Mouse (Mus musculus) liver, adult 2 months (tissue): ENCODE measurements around the gene Ntm. TPM values are rescaled to one million over a fixed set of nuclear protein-coding genes. Genes with fewer than 3 reads are reported as not detected.

ENCODE experiments used
- DNase-seq: peaks from one replicate; pipeline ENCODE4 v3.0.0-alpha.2; 2011; ENCODE audit warnings: low read depth, low spot score; ENCODE audit errors: extremely low read depth
- H3K27ac ChIP-seq: fragments of 200-500 bp; replicated peaks from 2 replicates; pipeline ENCODE4 v1.5.1; 2012; ENCODE audit warnings: low read depth, mild to moderate bottlenecking, control low read depth, inconsistent platforms, low read length; ENCODE audit not compliant: insufficient read depth
- H3K27me3 ChIP-seq: fragments of 200-500 bp; 2 replicates; pipeline ENCODE4 v1.6.1; 2012; ENCODE audit warnings: mild to moderate bottlenecking, moderate library complexity, low read length, inconsistent platforms; ENCODE audit not compliant: control insufficient read depth, insufficient read depth
- H3K36me3 ChIP-seq: fragments of 200-500 bp; 2 replicates; pipeline ENCODE4 v1.6.1; 2012; ENCODE audit warnings: low read length, inconsistent platforms; ENCODE audit not compliant: control insufficient read depth, insufficient read depth
- H3K4me1 ChIP-seq: fragments of 200-500 bp; 2 replicates; pipeline ENCODE4 v1.6.1; 2011; ENCODE audit warnings: low read length; ENCODE audit not compliant: control insufficient read depth, insufficient read depth
- H3K4me3 ChIP-seq: fragments of 200-500 bp; 2 replicates; pipeline ENCODE4 v1.5.1; 2011; ENCODE audit warnings: low read depth, mild to moderate bottlenecking, control low read depth, low read length, moderate library complexity; ENCODE audit not compliant: insufficient read depth
- H3K79me2 ChIP-seq: fragments of 200-500 bp; 2 replicates; pipeline ENCODE4 v1.6.1; 2012; ENCODE audit warnings: inconsistent platforms, mild to moderate bottlenecking, low read length, moderate library complexity; ENCODE audit not compliant: control insufficient read depth, insufficient read depth
- H3K9ac ChIP-seq: fragments of 200-500 bp; 2 replicates; pipeline ENCODE4 v1.6.1; 2012; ENCODE audit warnings: low read depth, mild to moderate bottlenecking, control low read depth, inconsistent platforms, low read length
- CTCF ChIP-seq: fragments of 200-500 bp; IDR thresholded peaks from 2 replicates; pipeline ENCODE4 v1.5.1; 2011; ENCODE audit warnings: low read depth, low read length, control low read depth
- POLR2A ChIP-seq: fragments of 200-500 bp; IDR thresholded peaks from 2 replicates; pipeline ENCODE4 v1.6.1; 2011; ENCODE audit warnings: low read length, control low read depth; ENCODE audit not compliant: insufficient read depth; ENCODE audit errors: extremely low read depth
- WGBS: fragments of 180-500 bp; shearing (Covaris S2); methylation state at CpG from one replicate; pipeline ENCODE4 v1.1.7; 2018; 5-methylcytosine and 5-hydroxymethylcytosine counted together
- polyA plus RNA-seq: library from polyadenylated mRNA; depleted of rRNA; stranded (reverse); fragments of >200 nt; gene quantifications from 2 replicates; pipeline ENCODE4 v1.2.3, GENCODE M21; 2012
- total RNA-seq: library from RNA; depleted of rRNA; stranded (reverse); fragments of >200 nt; gene quantifications from 2 replicates; pipeline ENCODE4 v1.2.3, GENCODE M21; 2014

Ntm gene
- total and polyA plus RNA-seq, 2 experiments, result 2.1 to 3.2 TPM

- H3K27ac ChIP-seq, result no peak overlapping the region
- H3K79me2 ChIP-seq, result no peaks in the 10 kb centered on the region
- 50% methylated on average over 2 of the region's 2 CpGs for WGBS
- TF ChIP-seq CTCF, result no peak
- no peak for TF ChIP-seq POLR2A
- H3K36me3 ChIP-seq, result no peaks in the 10 kb centered on the region
- H3K9ac ChIP-seq, result no peak overlapping the region
- H3K4me3 ChIP-seq, result no peak overlapping the region; the same call in 1 of the 2 replicates
- H3K4me1 ChIP-seq, result no peaks in the 10 kb centered on the region
- DNase-seq, result no peak
- no peaks in the 10 kb centered on the region for H3K27me3 ChIP-seq
Measured at GRCm38 (mm10) chr9:29961512-29961911, 1.4 kb downstream of the Ntm start.

- no peaks in the 10 kb centered on the region for H3K4me1 ChIP-seq
- no peak overlapping the region for H3K9ac ChIP-seq
- no peak overlapping the region for H3K4me3 ChIP-seq
- no peak for DNase-seq
- TF ChIP-seq CTCF, result no peak
- TF ChIP-seq POLR2A, result no peak
- no peaks in the 10 kb centered on the region for H3K27me3 ChIP-seq
- 68% methylated on average over 5 of the region's 5 CpGs for WGBS
- no peaks in the 10 kb centered on the region for H3K36me3 ChIP-seq
- H3K79me2 ChIP-seq, result no peaks in the 10 kb centered on the region
- H3K27ac ChIP-seq, result no peak overlapping the region
Measured at GRCm38 (mm10) chr9:29960741-29961140, 2.2 kb downstream of the Ntm start.

- no peak overlapping the region for H3K4me3 ChIP-seq
- no peak overlapping the region for H3K9ac ChIP-seq
- DNase-seq, result no peak
- no peaks in the 10 kb centered on the region for H3K27me3 ChIP-seq
- H3K4me1 ChIP-seq, result no peaks in the 10 kb centered on the region
- TF ChIP-seq CTCF, result no peak
- no peaks in the 10 kb centered on the region for H3K36me3 ChIP-seq
- 71% methylated on average over 3 of the region's 3 CpGs for WGBS
- no peaks in the 10 kb centered on the region for H3K79me2 ChIP-seq
- H3K27ac ChIP-seq, result no peak overlapping the region
Measured at GRCm38 (mm10) chr9:29960236-29960635, 2.7 kb downstream of the Ntm start.

GRCm38 (mm10) chr9:29956936-29957335 lies 6.0 kb downstream of the Ntm start:
- H3K4me1 ChIP-seq, result no peaks in the 10 kb centered on the region
- H3K4me3 ChIP-seq, result no peak overlapping the region
- no peak overlapping the region for H3K27ac ChIP-seq
- no peaks in the 10 kb centered on the region for H3K79me2 ChIP-seq
- WGBS, result 63% methylated on average over 5 of the region's 5 CpGs
- TF ChIP-seq CTCF (no peak), POLR2A (no peak)
- no peak for DNase-seq
- no peaks in the 10 kb centered on the region for H3K36me3 ChIP-seq
- H3K27me3 ChIP-seq, result no peaks in the 10 kb centered on the region
- H3K9ac ChIP-seq, result no peak overlapping the region

GRCm38 (mm10) chr9:29954031-29954430 lies 8.9 kb downstream of the Ntm start:
- Histone ChIP-seq H3K27ac (no peak overlapping the region), H3K27me3 (no peaks in the 10 kb centered on the region), H3K79me2 (no peaks in the 10 kb centered on the region), H3K4me3 (no peak overlapping the region), H3K36me3 (no peaks in the 10 kb centered on the region), H3K4me1 (no peaks in the 10 kb centered on the region), H3K9ac (no peak overlapping the region)
- TF ChIP-seq POLR2A (no peak), CTCF (no peak)
- 45% methylated on average over 6 of the region's 6 CpGs for WGBS
- no peak for DNase-seq

- Histone ChIP-seq H3K36me3 (no peaks in the 10 kb centered on the region), H3K9ac (no peak overlapping the region), H3K79me2 (no peaks in the 10 kb centered on the region), H3K27me3 (no peaks in the 10 kb centered on the region), H3K4me1 (no peaks in the 10 kb centered on the region), H3K27ac (no peak overlapping the region), H3K4me3 (no peak overlapping the region)
- 82% methylated on average over 3 of the region's 3 CpGs for WGBS
- no peak for DNase-seq
- TF ChIP-seq POLR2A (no peak), CTCF (no peak)
Measured at GRCm38 (mm10) chr9:29949041-29949440, 13.9 kb downstream of the Ntm start.
